Mouse (Mus musculus): Measurements from ENCODE around the gene Rbfox1. TPM values are rescaled to one million over a fixed set of nuclear protein-coding genes. Genes with fewer than 3 reads are reported as not detected.

Gene Rbfox1
- polyA plus RNA-seq, 1 experiment from 2014 or later: 0.32 TPM

DNA sequence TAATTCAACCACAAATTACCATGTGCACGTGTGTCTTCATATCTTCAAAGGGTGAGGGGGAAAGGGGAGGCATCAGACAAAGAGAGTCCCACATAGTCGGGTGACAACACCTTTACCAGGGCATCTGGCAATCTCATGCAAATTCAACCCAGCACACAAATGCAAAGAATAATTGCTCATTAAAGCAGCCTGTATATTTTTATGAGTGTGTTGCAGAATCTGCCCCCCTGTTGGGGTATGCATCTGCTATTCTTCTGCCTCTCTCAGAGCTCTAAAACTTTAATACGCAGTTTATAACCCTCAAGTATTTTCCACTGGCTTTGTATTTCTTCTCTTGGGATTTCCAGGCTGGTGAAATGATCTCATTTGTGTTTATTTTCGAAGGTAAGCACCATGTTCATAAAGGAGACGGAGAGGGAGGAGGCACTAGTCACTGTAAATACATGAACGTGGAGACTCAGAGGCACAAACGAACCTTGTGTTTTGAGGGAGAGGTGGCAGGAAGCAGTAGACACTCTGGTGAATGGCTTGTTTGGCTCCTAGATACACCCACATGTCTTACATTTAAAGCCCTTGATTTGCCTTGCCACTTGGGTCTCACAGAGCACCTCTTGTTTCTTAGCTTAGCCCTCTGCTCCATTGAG, 1462.5 kb downstream of the Rbfox1 start:
- H3K4me1 ChIP-seq (replicated peaks): no peaks in the 10 kb centered on the region
- H3K9me3 ChIP-seq (replicated peaks): no peaks in the 10 kb centered on the region
- no peaks in the 10 kb centered on the region for H3K27me3 ChIP-seq
- ATAC-seq (ENCODE audit: insufficient read depth): no peak
- H3K4me2 ChIP-seq: no peak overlapping the region
- no peak overlapping the region for H3K9ac ChIP-seq
- 55% methylated on average over 7 of the region's 7 CpGs for WGBS (ENCODE audit: insufficient replicate concordance)
- no peaks in the 10 kb centered on the region for H3K36me3 ChIP-seq (replicated peaks)
- no peak overlapping the region for H3K4me3 ChIP-seq (replicated peaks)
- no peak overlapping the region for H3K27ac ChIP-seq (replicated peaks)

DNA sequence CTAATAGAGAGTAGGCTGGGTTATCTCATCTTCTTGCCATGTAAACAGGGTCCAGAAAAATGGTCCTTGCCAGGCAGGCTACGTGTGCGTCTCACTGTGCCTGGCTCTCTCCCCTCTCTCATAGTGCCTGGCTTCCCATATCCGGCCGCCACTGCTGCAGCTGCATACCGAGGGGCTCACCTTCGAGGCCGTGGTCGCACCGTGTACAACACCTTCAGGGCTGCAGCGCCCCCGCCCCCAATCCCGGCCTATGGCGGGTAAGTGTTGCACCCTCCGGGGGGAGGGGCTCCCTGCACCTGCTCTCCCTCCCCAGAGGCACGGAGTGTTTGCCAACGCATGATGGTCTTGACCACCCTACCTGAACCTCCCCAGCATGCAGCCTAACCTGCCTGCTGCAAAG, 1467.7 kb downstream of the Rbfox1 start:
- Histone ChIP-seq H3K27me3 (no peaks in the 10 kb centered on the region), H3K36me3 (replicated peaks) (no peaks in the 10 kb centered on the region), H3K4me3 (replicated peaks) (no peak overlapping the region), H3K4me2 (no peak overlapping the region), H3K9ac (no peak overlapping the region), H3K27ac (replicated peaks) (no peak overlapping the region), H3K4me1 (replicated peaks) (no peaks in the 10 kb centered on the region), H3K9me3 (replicated peaks) (no peaks in the 10 kb centered on the region)
- WGBS (ENCODE audit: insufficient replicate concordance): 62% methylated on average over 16 of the region's 16 CpGs
- no peak for ATAC-seq (ENCODE audit: insufficient read depth)

DNA sequence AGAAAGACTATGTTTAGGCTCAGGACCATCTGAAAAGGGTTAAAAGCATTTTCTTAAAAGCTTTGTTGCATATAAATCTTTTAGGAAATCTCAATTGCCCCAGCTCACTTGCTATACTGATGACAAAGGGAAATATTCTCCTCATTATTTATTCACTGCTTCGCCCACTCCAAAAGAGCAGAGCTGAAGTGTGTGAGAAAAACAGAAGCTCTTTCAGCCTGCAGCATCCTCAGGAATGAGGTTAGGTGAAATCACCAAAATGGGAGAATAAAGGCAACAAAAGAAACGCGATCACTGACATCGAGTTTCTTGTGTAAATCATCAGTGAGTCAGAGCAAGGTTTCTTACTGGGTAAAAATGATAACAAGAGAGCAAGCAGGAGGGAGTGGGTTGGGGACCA, 1469.0 kb downstream of the Rbfox1 start:
- Histone ChIP-seq H3K27ac (replicated peaks) (no peak overlapping the region), H3K4me1 (replicated peaks) (no peaks in the 10 kb centered on the region), H3K36me3 (replicated peaks) (no peaks in the 10 kb centered on the region), H3K9me3 (replicated peaks) (no peaks in the 10 kb centered on the region), H3K4me2 (no peak overlapping the region), H3K4me3 (replicated peaks) (no peak overlapping the region), H3K27me3 (no peaks in the 10 kb centered on the region), H3K9ac (no peak overlapping the region)
- ATAC-seq (ENCODE audit: insufficient read depth): no peak
- WGBS (ENCODE audit: insufficient replicate concordance): 58% methylated on average over 4 of the region's 4 CpGs

DNA sequence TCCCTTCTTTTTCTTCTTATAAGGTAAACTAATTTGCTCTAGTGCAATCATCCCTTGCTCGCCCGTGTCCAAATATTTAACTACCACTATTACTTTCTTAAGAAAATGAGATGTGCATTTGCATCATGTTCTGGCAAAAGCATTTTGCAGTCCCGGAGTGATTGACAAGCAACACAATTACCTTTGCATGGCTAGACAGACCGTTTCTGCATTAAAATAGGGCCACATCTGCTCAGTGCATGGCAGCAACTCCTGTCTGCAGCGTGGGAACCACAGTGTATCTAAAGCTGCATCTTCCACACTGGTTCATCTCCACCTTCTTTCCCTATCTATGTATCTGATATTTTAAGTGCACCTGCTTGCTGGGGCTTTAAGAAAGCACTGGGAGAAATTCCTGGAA, 1473.9 kb downstream of the Rbfox1 start:
- 57% methylated on average over 5 of the region's 5 CpGs for WGBS (ENCODE audit: insufficient replicate concordance)

DNA sequence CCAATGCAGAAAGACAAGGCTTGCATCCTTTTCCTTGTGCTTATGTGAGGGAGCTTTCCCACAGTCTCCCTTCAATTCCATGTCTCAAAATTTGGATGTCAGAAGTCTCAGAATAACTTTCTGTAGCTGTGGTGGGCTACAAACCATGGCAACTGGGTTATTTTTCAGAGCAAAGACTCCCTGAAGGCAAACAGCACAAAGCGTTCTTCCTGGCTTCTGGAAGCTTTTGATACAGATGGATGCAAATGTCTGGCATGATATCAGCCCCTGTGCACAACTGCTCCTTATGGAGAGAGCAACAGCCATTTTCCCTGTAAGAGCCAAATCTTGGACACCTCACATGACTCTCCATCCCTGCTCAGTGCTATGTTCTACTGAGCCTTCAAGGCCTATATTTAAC, 1475.6 kb downstream of the Rbfox1 start:
- WGBS (ENCODE audit: insufficient replicate concordance): 68% methylated on average over 1 of the region's 1 CpGs
- H3K9ac ChIP-seq: no peak overlapping the region
- no peak for ATAC-seq (ENCODE audit: insufficient read depth)

More for the DNA sequence above, 1473.9 kb downstream of the Rbfox1 start:
- Histone ChIP-seq H3K4me2 (no peak overlapping the region), H3K9ac (no peak overlapping the region), H3K27ac (replicated peaks) (no peak overlapping the region), H3K9me3 (replicated peaks) (no peaks in the 10 kb centered on the region), H3K27me3 (no peaks in the 10 kb centered on the region), H3K36me3 (replicated peaks) (no peaks in the 10 kb centered on the region), H3K4me3 (replicated peaks) (no peak overlapping the region), H3K4me1 (replicated peaks) (no peaks in the 10 kb centered on the region)
- ATAC-seq (ENCODE audit: insufficient read depth): no peak

DNA sequence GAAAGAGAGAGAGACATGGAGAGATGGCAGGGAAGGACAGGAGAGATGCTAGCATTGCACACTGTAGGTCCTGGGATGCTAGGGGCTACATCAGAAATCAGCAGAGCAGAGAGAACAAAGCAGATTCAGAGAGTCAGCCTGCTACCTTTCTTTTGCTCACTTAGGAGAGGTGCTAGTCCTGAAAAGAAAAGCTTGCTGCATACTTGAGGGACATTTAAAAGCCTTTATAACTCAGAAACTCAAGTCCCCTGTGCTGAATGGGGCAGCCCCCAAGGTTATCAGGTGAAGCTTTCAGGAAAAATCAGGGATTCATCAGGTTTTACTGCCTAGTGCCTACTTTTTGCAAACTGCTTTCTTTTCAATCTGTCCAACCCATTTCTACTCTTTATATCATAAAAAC, 1480.7 kb downstream of the Rbfox1 start:
- no peak overlapping the region for H3K4me2 ChIP-seq
- no peaks in the 10 kb centered on the region for H3K27me3 ChIP-seq
- no peaks in the 10 kb centered on the region for H3K36me3 ChIP-seq (replicated peaks)
- H3K4me1 ChIP-seq (replicated peaks): no peaks in the 10 kb centered on the region
- ATAC-seq (ENCODE audit: insufficient read depth): no peak
- no peak overlapping the region for H3K27ac ChIP-seq (replicated peaks)
- H3K9ac ChIP-seq: no peak overlapping the region
- H3K9me3 ChIP-seq (replicated peaks): no peaks in the 10 kb centered on the region
- no peak overlapping the region for H3K4me3 ChIP-seq (replicated peaks)

More for the DNA sequence above, 1475.6 kb downstream of the Rbfox1 start:
- H3K36me3 ChIP-seq (replicated peaks): no peaks in the 10 kb centered on the region
- H3K27me3 ChIP-seq: no peaks in the 10 kb centered on the region
- H3K4me2 ChIP-seq: no peak overlapping the region
- H3K4me3 ChIP-seq (replicated peaks): no peak overlapping the region
- no peak overlapping the region for H3K27ac ChIP-seq (replicated peaks)
- no peaks in the 10 kb centered on the region for H3K9me3 ChIP-seq (replicated peaks)
- no peaks in the 10 kb centered on the region for H3K4me1 ChIP-seq (replicated peaks)

DNA sequence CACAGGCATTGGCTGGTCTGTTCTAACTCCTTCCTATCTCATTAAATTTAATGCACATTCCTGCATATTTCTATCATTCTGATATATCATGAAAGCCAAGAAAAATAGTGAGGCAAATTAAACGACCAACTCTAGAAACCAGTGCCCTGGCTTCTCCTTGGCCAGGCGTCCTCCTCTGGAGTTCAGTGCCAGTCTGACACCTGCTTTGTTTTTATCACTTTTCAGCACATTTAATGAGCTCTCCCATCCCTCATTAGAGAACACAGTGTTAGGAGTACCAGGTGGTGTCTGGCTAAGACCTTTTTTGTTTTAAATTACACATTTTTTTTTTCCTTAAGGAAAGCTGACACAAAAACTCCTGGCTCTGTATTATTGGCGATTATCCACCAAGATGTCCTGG, 1489.0 kb downstream of the Rbfox1 start:
- Histone ChIP-seq H3K4me1 (replicated peaks) (no peaks in the 10 kb centered on the region), H3K9ac (no peak overlapping the region), H3K4me3 (replicated peaks) (no peak overlapping the region), H3K4me2 (no peak overlapping the region), H3K36me3 (replicated peaks) (no peaks in the 10 kb centered on the region), H3K27ac (replicated peaks) (no peak overlapping the region), H3K27me3 (no peaks in the 10 kb centered on the region), H3K9me3 (replicated peaks) (no peaks in the 10 kb centered on the region)
- no peak for ATAC-seq (ENCODE audit: insufficient read depth)
- 41% methylated on average over 3 of the region's 3 CpGs for WGBS (ENCODE audit: insufficient replicate concordance)

DNA sequence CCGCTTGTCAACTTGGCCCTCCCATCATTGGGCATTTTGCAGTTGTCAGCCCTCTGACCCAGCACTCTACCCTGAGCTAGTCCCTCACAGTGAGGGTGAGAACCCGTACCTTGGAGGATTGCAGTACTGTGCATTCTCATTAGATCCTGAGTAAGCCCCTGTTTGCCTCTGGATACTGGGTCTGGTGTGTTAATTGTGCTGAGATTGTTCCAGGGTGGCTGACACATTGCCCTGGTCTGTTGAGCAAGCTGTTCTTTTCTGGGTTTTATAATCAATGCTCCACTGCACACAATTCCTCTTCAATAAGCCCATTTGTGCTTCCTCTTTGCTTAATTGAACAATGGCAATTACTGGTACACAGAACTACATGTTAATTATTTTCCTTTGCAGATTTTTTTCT, 1489.5 kb downstream of the Rbfox1 start:
- no peaks in the 10 kb centered on the region for H3K27me3 ChIP-seq
- no peaks in the 10 kb centered on the region for H3K36me3 ChIP-seq (replicated peaks)
- H3K4me3 ChIP-seq (replicated peaks): no peak overlapping the region
- H3K27ac ChIP-seq (replicated peaks): no peak overlapping the region
- WGBS (ENCODE audit: insufficient replicate concordance): 41% methylated on average over 2 of the region's 2 CpGs
- H3K4me2 ChIP-seq: no peak overlapping the region
- ATAC-seq (ENCODE audit: insufficient read depth): no peak
- H3K4me1 ChIP-seq (replicated peaks): no peaks in the 10 kb centered on the region
- no peaks in the 10 kb centered on the region for H3K9me3 ChIP-seq (replicated peaks)
- no peak overlapping the region for H3K9ac ChIP-seq

DNA sequence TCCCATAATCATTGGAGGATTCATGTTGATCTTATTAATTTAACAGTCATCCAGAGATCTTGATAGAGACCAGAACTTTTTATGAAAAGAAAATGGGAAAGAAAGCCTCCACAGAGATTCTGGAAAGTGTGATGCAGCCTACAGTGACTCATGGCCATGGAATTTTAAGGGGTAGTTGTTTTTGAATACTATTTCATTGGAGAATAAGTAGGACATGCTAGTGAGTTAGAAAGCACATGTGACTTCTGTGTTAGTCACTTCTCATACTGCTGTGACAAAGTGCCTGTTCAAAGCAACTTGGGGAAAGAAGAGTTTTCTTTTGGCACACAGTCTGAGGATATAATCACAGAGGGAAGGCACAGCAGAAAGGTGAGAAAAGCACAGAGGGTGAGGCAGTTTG, 1510.9 kb downstream of the Rbfox1 start:
- Histone ChIP-seq H3K4me2 (no peak overlapping the region), H3K27me3 (no peaks in the 10 kb centered on the region), H3K9ac (no peak overlapping the region), H3K9me3 (replicated peaks) (no peaks in the 10 kb centered on the region), H3K4me3 (replicated peaks) (no peak overlapping the region), H3K4me1 (replicated peaks) (no peaks in the 10 kb centered on the region), H3K27ac (replicated peaks) (no peak overlapping the region), H3K36me3 (replicated peaks) (no peaks in the 10 kb centered on the region)
- ATAC-seq (ENCODE audit: insufficient read depth): no peak

DNA sequence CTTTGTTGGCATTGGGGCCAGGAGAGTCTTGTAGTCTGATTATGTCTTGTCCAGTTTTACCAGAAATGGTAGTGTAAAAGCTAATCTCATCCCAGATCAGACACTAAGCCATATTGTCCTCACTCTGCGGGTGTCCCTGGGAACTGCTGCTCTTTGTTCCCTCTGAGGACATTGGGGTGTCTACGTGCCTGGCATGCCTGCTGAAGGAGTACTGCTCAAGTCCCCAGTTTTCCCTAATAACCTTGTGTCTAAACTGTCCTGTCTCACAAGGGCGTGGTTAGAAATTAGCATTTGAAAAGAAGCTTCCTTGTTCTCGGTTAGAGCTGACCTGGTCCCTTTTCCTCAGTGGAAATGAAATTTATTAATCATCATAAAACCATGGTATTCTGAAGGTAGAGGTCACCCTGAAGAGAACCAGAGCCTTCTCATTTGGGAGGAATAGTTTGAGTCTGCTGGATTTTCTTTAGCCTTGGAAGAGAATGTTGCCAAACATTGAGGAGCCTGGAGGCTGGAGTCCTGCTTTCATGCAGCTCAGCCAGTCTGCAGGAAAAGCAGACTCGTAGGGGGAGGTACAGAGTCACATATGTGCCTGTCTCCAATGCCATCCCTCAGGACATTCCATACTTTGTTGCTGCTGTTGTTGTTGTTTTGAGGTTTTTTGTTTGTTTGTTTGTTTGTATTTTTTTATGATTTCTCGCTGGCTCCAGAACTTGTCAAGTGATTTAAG, 1519.8 kb downstream of the Rbfox1 start:
- ATAC-seq (ENCODE audit: insufficient read depth): no peak
- WGBS (ENCODE audit: insufficient replicate concordance): 43% methylated on average over 6 of the region's 6 CpGs
- no peaks in the 10 kb centered on the region for H3K4me1 ChIP-seq (replicated peaks)
- no peak overlapping the region for H3K27ac ChIP-seq (replicated peaks)
- no peaks in the 10 kb centered on the region for H3K9me3 ChIP-seq (replicated peaks)
- no peak overlapping the region for H3K9ac ChIP-seq
- H3K4me2 ChIP-seq: no peak overlapping the region
- H3K36me3 ChIP-seq (replicated peaks): no peaks in the 10 kb centered on the region
- no peak overlapping the region for H3K4me3 ChIP-seq (replicated peaks)
- H3K27me3 ChIP-seq: no peaks in the 10 kb centered on the region

DNA sequence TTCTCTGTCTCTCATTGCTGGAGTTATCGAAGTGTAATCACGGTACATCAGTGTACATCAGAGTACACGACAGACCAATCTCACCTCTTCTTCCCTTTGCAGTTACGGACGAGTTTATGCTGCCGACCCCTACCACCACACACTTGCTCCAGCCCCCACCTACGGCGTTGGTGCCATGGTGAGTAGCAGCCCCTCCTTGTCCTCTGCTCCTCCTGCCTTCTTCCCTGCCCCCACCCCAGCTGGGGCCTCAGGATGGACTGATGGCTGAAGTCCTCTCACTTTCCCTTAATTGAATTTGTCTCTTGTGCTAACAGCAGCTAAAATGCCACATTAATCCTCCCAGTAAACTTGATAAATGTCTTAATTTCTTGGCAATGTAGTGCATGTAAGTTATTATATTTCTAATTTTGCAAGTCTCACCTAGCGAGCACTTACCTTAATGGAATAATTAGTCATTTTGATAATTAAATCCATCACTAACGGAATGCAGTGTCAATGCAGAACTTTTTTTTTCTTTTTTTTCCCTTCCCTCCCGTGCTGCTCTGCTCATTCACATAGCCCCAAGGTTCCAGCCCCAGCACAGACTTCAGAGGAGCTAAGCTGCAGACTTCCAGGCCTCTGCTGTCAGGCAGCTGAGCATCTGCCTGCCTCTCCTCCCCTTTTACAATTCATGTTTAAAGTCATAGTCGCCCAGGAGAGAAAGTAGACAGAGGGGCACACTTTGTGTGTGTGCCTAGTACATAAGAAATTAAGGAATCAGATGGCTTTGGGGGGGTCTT, 1522.9 kb downstream of the Rbfox1 start:
- 45% methylated on average over 12 of the region's 12 CpGs for WGBS (ENCODE audit: insufficient replicate concordance)

More for the DNA sequence above, 1522.9 kb downstream of the Rbfox1 start:
- Histone ChIP-seq H3K4me3 (replicated peaks) (no peak overlapping the region), H3K9me3 (replicated peaks) (no peaks in the 10 kb centered on the region), H3K4me2 (no peak overlapping the region), H3K9ac (no peak overlapping the region), H3K4me1 (replicated peaks) (no peaks in the 10 kb centered on the region), H3K27me3 (no peaks in the 10 kb centered on the region), H3K36me3 (replicated peaks) (no peaks in the 10 kb centered on the region), H3K27ac (replicated peaks) (no peak overlapping the region)
- ATAC-seq (ENCODE audit: insufficient read depth): no peak

Measured in liver, embryonic 15.5 days (tissue).